Mouse (Mus musculus) CD8-positive naive resting alpha-beta T cell, adult 2 months (primary cell): ENCODE data around the gene Cd81.

Experiments used
- DNase-seq, 2 experiments: peaks; one replicate each; pipeline ENCODE4 v3.0.0; 2022; ENCODE audit warnings: low read depth in 2 of 2, low spot score in 2 of 2

Gene Cd81

GRCm38 (mm10) chr7:143069751-143070400 lies 17.3 kb downstream of the Cd81 start:
- no peak for DNase-seq

- no peak for DNase-seq
Measured at GRCm38 (mm10) chr7:143070506-143071070, 18.0 kb downstream of the Cd81 start.

- DNase-seq = no peak
Measured at GRCm38 (mm10) chr7:143072605-143073004, 20.1 kb downstream of the Cd81 start.

GRCm38 (mm10) chr7:143073086-143073485 lies 20.5 kb downstream of the Cd81 start:
- DNase-seq = peak; percentile 26 to 48

GRCm38 (mm10) chr7:143075394-143075793 lies 22.9 kb downstream of the Cd81 start:
- no peak for DNase-seq

GRCm38 (mm10) chr7:143077351-143077750 lies 24.8 kb downstream of the Cd81 start:
- DNase-seq = no peak

GRCm38 (mm10) chr7:143082024-143082423 lies 29.5 kb downstream of the Cd81 start:
- no peak for DNase-seq

GRCm38 (mm10) chr7:143083708-143084107 lies 31.2 kb downstream of the Cd81 start:
- DNase-seq = no peak

- DNase-seq = peak; percentile 51 to 63
Measured at GRCm38 (mm10) chr7:143086366-143086765, 33.8 kb downstream of the Cd81 start.

- DNase-seq = no peak
Measured at GRCm38 (mm10) chr7:143087070-143087579, 34.6 kb downstream of the Cd81 start.

GRCm38 (mm10) chr7:143093847-143094246 lies 41.3 kb downstream of the Cd81 start:
- DNase-seq = no peak

GRCm38 (mm10) chr7:143094592-143095553 lies 42.3 kb downstream of the Cd81 start, which contains the start of gene Trpm5:
TSS of gene Trpm5 (minus strand) at chr7:143094642.
- peak in 1 of 2 experiments; percentile 24 for DNase-seq

GRCm38 (mm10) chr7:143095554-143095907 lies 43.0 kb downstream of the Cd81 start:
- DNase-seq = no peak

- no peak for DNase-seq
Measured at GRCm38 (mm10) chr7:143100759-143101158, 48.2 kb downstream of the Cd81 start.

- no peak for DNase-seq
Measured at GRCm38 (mm10) chr7:143105258-143105897, 52.8 kb downstream of the Cd81 start.

- no peak for DNase-seq
Measured at GRCm38 (mm10) chr7:143106062-143106461, 53.5 kb downstream of the Cd81 start, which contains the start of gene Kcnq1. TSS of gene Kcnq1 (plus strand) at chr7:143106362.

- DNase-seq = no peak
Measured at GRCm38 (mm10) chr7:143106672-143107465, 54.3 kb downstream of the Cd81 start.

GRCm38 (mm10) chr7:143108200-143108599 lies 55.7 kb downstream of the Cd81 start:
- no peak for DNase-seq

- no peak for DNase-seq
Measured at GRCm38 (mm10) chr7:143108996-143109660, 56.6 kb downstream of the Cd81 start.

- DNase-seq = no peak
Measured at GRCm38 (mm10) chr7:143109696-143110095, 57.2 kb downstream of the Cd81 start.
